Mouse (Mus musculus) R1 (cell line): ENCODE measurements around the gene Tns2.

ENCODE experiments used
- DNase-seq: peaks from one replicate; pipeline ENCODE4 v3.0.0-alpha.2; 2018; ENCODE audit warnings: low read depth, low spot score

Gene Tns2

GRCm38 (mm10) chr15:102108651-102109525 is 8.7 kb downstream of the Tns2 start:
- peak; percentile 87 for DNase-seq

GRCm38 (mm10) chr15:102110271-102110670 is 10.1 kb downstream of the Tns2 start:
- no peak for DNase-seq

- DNase-seq: no peak
These were observed 10.7 kb downstream of the Tns2 start for GRCm38 (mm10) chr15:102110701-102111494.

- no peak for DNase-seq
These were observed 11.2 kb downstream of the Tns2 start for GRCm38 (mm10) chr15:102111495-102111829.

- DNase-seq: no peak
These were observed 12.0 kb downstream of the Tns2 start for GRCm38 (mm10) chr15:102112181-102112580.

- no peak for DNase-seq
These were observed 12.6 kb downstream of the Tns2 start for GRCm38 (mm10) chr15:102112827-102113226.

GRCm38 (mm10) chr15:102113674-102114073 is 13.5 kb downstream of the Tns2 start:
- no peak for DNase-seq

- DNase-seq: no peak
These were observed 14.5 kb downstream of the Tns2 start for GRCm38 (mm10) chr15:102114651-102115260.

GRCm38 (mm10) chr15:102115731-102116231 is 15.6 kb downstream of the Tns2 start:
- DNase-seq: no peak

GRCm38 (mm10) chr15:102116753-102117415 is 16.7 kb downstream of the Tns2 start:
- no peak for DNase-seq

- DNase-seq: no peak
These were observed 17.5 kb downstream of the Tns2 start for GRCm38 (mm10) chr15:102117461-102118443.

GRCm38 (mm10) chr15:102118591-102118990 is 18.4 kb downstream of the Tns2 start:
- DNase-seq: no peak

- DNase-seq: no peak
These were observed 19.1 kb downstream of the Tns2 start for GRCm38 (mm10) chr15:102119121-102119830.

GRCm38 (mm10) chr15:102119831-102120170 is 19.6 kb downstream of the Tns2 start:
- DNase-seq: no peak

- no peak for DNase-seq
These were observed 20.3 kb downstream of the Tns2 start for GRCm38 (mm10) chr15:102120530-102120929.

GRCm38 (mm10) chr15:102126303-102126702 is 26.1 kb downstream of the Tns2 start:
- DNase-seq: no peak

- DNase-seq: no peak
These were observed 33.1 kb downstream of the Tns2 start for GRCm38 (mm10) chr15:102133314-102133713.

- DNase-seq: no peak
These were observed 34.5 kb downstream of the Tns2 start for GRCm38 (mm10) chr15:102134709-102135108.

GRCm38 (mm10) chr15:102135522-102136128 is 35.4 kb downstream of the Tns2 start:
- DNase-seq: no peak
